Mouse (Mus musculus): Measurements from ENCODE around the gene Fuca1. TPM values are rescaled to one million over a fixed set of nuclear protein-coding genes. Genes with fewer than 3 reads are reported as not detected.
"Not testable (repeated sequence)": the region's sequence is repeated elsewhere in the genome, so short reads cannot be mapped to it uniquely, and the experiment has no call there.

The Fuca1 gene
- total and polyA plus RNA-seq, 3 experiments: 25.3 to 34.6 (median 30.4) TPM

DNA sequence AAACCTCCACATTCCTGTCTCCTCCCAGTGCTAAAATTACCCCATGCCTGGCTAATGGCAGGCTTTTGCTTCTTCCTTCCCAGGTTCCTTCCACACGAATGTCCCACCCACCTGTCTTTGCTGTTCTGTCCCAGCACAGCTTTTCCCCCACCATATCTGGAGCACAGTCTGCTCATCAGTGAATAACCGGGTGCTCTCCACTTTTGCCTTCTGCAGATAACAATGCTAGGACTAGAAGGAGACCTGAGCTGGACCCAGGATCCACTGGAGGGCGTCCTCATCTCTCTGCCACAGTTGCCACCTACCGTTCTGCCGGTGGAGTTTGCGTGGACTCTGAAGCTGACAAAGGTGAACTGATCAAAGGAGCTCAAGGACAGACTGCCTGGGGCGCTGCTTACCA lies 18.3 kb downstream of the Fuca1 start:
- no peaks in the 10 kb centered on the region for H3K36me3 ChIP-seq (ENCODE audit: control insufficient read depth, insufficient read depth, low read length)
- intact Hi-C loops (cut with DNase I): no loop called here
- WGBS: 85% methylated on average over 7 of the region's 7 CpGs
- TF ChIP-seq CTCF (IDR thresholded peaks at IDR 0.05): no peak
- TF ChIP-seq EP300 (IDR thresholded peaks at IDR 0.05; ENCODE audit: insufficient read depth, low read depth, low read length): no peak
- no peak for TF ChIP-seq POLR2A (IDR thresholded peaks at IDR 0.05; ENCODE audit: insufficient read depth, low read depth, low read length)
- no peaks in the 10 kb centered on the region for H3K27me3 ChIP-seq (ENCODE audit: control insufficient read depth, insufficient read depth, low read length)
- no peak overlapping the region for H3K4me3 ChIP-seq
- peaks cover 2% of the 10 kb centered on the region; the same call in 1 of the 2 replicates for H3K4me1 ChIP-seq (ENCODE audit: control insufficient read depth, insufficient read depth, low read length)
- no peak for DNase-seq
- no peaks in the 10 kb centered on the region for H3K79me2 ChIP-seq (replicated peaks; ENCODE audit: control insufficient read depth, insufficient read depth, low read length)
- H3K9ac ChIP-seq (ENCODE audit: low read depth, low read length): no peak overlapping the region
- no peak overlapping the region for H3K27ac ChIP-seq

DNA sequence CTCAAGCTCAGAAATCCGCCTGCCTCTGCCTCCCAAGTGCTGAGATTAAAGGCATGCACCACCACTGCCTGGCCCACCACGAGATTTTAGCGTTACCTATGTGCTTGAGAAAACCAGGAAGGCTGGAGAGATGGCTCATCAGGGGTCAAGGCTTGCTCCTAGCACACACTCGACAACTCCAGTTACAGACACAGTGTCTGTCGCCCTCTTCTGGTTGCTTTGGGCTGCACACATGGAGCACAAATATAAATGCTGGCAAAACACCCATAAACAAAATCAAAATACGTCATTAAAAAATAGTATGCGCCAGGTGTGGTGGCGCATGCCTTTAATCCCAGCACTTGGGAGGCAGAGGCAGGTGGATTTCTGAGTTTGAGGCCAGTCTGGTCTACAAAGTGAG lies 20.5 kb downstream of the Fuca1 start:
- not testable (repeated sequence) for DNase-seq; H3K4me3 ChIP-seq; H3K9ac ChIP-seq (ENCODE audit: low read depth, low read length); H3K79me2 ChIP-seq (replicated peaks; ENCODE audit: control insufficient read depth, insufficient read depth, low read length); H3K27ac ChIP-seq; H3K27me3 ChIP-seq (ENCODE audit: control insufficient read depth, insufficient read depth, low read length); H3K36me3 ChIP-seq (ENCODE audit: control insufficient read depth, insufficient read depth, low read length); H3K4me1 ChIP-seq (ENCODE audit: control insufficient read depth, insufficient read depth, low read length)
- 88% methylated on average over 8 of the region's 8 CpGs for WGBS
- intact Hi-C loops (cut with DNase I): loop anchor here (5.0 kb wide), 1 partner anchor 139 kb away; no protein-coding TSS in a partner anchor
- peak; percentile 61 for TF ChIP-seq CTCF (IDR thresholded peaks at IDR 0.05)

DNA sequence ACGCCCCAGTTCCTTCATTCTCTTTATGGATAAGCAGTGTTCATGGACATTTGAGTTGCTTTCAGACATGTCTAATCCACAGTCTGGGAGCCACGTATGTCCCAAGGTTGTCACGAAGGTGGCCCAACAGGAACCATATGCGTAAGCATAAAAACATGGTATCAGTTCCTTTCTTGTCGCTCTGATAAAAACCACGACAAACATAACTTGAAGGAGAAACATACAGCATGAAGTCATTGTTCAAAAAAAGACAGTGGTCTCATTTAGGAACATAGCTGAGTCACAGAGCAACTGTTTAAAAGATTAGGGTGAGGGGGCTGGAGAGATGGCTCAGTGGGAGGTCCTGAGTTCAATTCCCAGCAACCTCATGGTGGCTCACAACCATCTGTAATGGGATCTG lies 21.7 kb downstream of the Fuca1 start:
- Histone ChIP-seq H3K4me3 (no peak overlapping the region), H3K27ac (no peak overlapping the region), H3K27me3 (ENCODE audit: control insufficient read depth, insufficient read depth, low read length) (no peaks in the 10 kb centered on the region), H3K4me1 (ENCODE audit: control insufficient read depth, insufficient read depth, low read length) (peaks cover 7% of the 10 kb centered on the region; the same call in 1 of the 2 replicates), H3K36me3 (ENCODE audit: control insufficient read depth, insufficient read depth, low read length) (no peaks in the 10 kb centered on the region), H3K9ac (ENCODE audit: low read depth, low read length) (no peak overlapping the region), H3K79me2 (replicated peaks; ENCODE audit: control insufficient read depth, insufficient read depth, low read length) (no peaks in the 10 kb centered on the region)
- TF ChIP-seq CTCF (IDR thresholded peaks at IDR 0.05) (no peak), POLR2A (IDR thresholded peaks at IDR 0.05; ENCODE audit: insufficient read depth, low read depth, low read length) (no peak), EP300 (IDR thresholded peaks at IDR 0.05; ENCODE audit: insufficient read depth, low read depth, low read length) (no peak)
- intact Hi-C loops (cut with DNase I): loop anchor here (5.0 kb wide), 1 partner anchor 140 kb away; no protein-coding TSS in a partner anchor
- DNase-seq: no peak
- WGBS: 47% methylated on average over 6 of the region's 6 CpGs

DNA sequence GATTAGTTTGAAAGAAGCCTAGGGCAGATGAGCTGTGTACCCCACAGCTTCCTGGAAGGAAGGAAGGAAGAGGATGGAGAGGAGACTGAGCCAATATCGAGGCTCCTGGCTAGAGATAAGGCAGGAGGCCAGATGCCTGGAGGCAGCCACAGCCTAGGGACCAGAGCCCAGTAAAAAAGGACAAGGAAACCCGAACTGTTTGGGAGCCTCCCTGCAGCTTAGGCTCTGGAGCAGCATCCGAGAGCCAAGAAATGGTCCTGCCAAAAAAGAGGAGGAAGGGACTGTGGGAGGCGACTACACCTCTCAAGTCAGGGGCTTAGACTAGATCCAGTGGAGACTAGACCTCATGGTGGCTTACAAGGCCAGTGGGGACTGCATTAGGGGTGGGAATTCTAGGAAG lies 22.9 kb downstream of the Fuca1 start:
- no peaks in the 10 kb centered on the region for H3K36me3 ChIP-seq (ENCODE audit: control insufficient read depth, insufficient read depth, low read length)

DNA sequence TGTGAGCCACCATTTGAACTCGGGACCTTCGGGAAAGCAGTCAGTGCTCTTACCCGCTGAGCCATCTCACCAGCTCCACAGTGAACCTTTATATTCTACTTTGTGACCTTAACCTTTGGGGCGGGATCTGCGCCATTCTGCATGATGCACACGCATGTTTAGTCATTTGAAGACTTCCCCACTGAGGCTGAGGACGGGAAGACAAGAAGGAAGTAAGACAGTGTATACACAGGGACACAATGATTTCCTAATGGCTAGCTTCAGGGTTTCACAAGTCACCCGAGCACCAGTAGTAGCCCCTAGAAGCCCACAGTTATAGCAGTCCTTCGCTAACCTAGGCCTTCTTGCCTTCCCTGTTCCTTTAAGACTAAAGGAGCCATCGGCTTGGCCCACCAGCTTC lies 25.2 kb downstream of the Fuca1 start:
- DNase-seq: no peak
- H3K4me3 ChIP-seq: peak overlapping the region; percentile 97; the same call in 1 of the 2 replicates
- TF ChIP-seq POLR2A (IDR thresholded peaks at IDR 0.05; ENCODE audit: insufficient read depth, low read depth, low read length): no peak
- TF ChIP-seq EP300 (IDR thresholded peaks at IDR 0.05; ENCODE audit: insufficient read depth, low read depth, low read length): no peak
- TF ChIP-seq CTCF (IDR thresholded peaks at IDR 0.05): no peak
- H3K27me3 ChIP-seq (ENCODE audit: control insufficient read depth, insufficient read depth, low read length): no peaks in the 10 kb centered on the region
- WGBS: 72% methylated on average over 10 of the region's 10 CpGs
- intact Hi-C loops (cut with DNase I): loop anchor here (2.0 kb wide), 1 partner anchor 25 kb away; the partner anchor contains the start of gene Fuca1
- H3K36me3 ChIP-seq (ENCODE audit: control insufficient read depth, insufficient read depth, low read length): no peaks in the 10 kb centered on the region
- H3K79me2 ChIP-seq (replicated peaks; ENCODE audit: control insufficient read depth, insufficient read depth, low read length): peaks cover 3% of the 10 kb centered on the region; the same call in 1 of the 2 replicates
- peak overlapping the region; percentile 90 for H3K27ac ChIP-seq
- peaks cover 17% of the 10 kb centered on the region for H3K4me1 ChIP-seq (ENCODE audit: control insufficient read depth, insufficient read depth, low read length)
- H3K9ac ChIP-seq (ENCODE audit: low read depth, low read length): peak overlapping the region; percentile 41

More for the DNA sequence above, 22.9 kb downstream of the Fuca1 start:
- intact Hi-C loops (cut with DNase I): loop anchor here (5.0 kb wide), 1 partner anchor 141 kb away; no protein-coding TSS in a partner anchor
- Histone ChIP-seq H3K27me3 (ENCODE audit: control insufficient read depth, insufficient read depth, low read length) (no peaks in the 10 kb centered on the region), H3K4me3 (no peak overlapping the region), H3K27ac (peak overlapping the region; percentile 55), H3K4me1 (ENCODE audit: control insufficient read depth, insufficient read depth, low read length) (peaks cover 7% of the 10 kb centered on the region), H3K79me2 (replicated peaks; ENCODE audit: control insufficient read depth, insufficient read depth, low read length) (no peaks in the 10 kb centered on the region), H3K9ac (ENCODE audit: low read depth, low read length) (no peak overlapping the region)
- DNase-seq: peak; percentile 47
- TF ChIP-seq CTCF (IDR thresholded peaks at IDR 0.05): no peak
- no peak for TF ChIP-seq EP300 (IDR thresholded peaks at IDR 0.05; ENCODE audit: insufficient read depth, low read depth, low read length)
- no peak for TF ChIP-seq POLR2A (IDR thresholded peaks at IDR 0.05; ENCODE audit: insufficient read depth, low read depth, low read length)
- 27% methylated on average over 4 of the region's 4 CpGs for WGBS

DNA sequence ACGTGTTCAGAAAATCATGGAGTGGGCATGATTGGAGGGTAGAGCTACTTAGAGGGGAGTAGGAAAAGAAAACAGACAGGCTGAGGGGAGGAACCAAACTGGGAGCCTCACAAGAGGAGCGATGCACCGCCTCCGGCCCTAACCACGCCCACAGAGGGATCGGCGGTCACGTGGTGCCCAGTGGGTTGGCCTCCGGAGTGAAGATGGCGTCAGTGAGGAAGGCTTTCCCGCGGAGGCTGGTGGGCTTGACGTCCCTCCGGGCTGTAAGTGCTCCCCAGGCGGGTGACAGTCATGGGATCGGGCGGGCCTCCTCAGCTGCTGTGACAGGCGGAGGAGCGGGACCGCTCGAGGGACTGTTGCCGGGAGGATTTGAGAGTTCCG lies 25.7 kb downstream of the Fuca1 start, which contains the start of gene Hmgcl:
Hmgcl (plus strand) TSS at position 171 of the 381 bp plus-strand sequence.
- H3K9ac ChIP-seq (ENCODE audit: low read depth, low read length): peak within 1 kb of the TSS; percentile 77
- under 1% methylated on average over 23 of the region's 23 CpGs for WGBS
- intact Hi-C loops (cut with DNase I): loop anchor here (2.0 kb wide), 1 partner anchor 25 kb away; the partner anchor contains the start of gene Fuca1

More for the DNA sequence above, 25.7 kb downstream of the Fuca1 start, which contains the start of gene Hmgcl:
- Histone ChIP-seq H3K4me3 (peak within 1 kb of the TSS; percentile 97), H3K27me3 (ENCODE audit: control insufficient read depth, insufficient read depth, low read length) (no peaks in the 10 kb centered on the region), H3K36me3 (ENCODE audit: control insufficient read depth, insufficient read depth, low read length) (no peaks in the 10 kb centered on the region), H3K27ac (peak within 1 kb of the TSS; percentile 90), H3K4me1 (ENCODE audit: control insufficient read depth, insufficient read depth, low read length) (peaks cover 17% of the 10 kb centered on the region), H3K79me2 (replicated peaks; ENCODE audit: control insufficient read depth, insufficient read depth, low read length) (peaks cover 3% of the 10 kb centered on the region; the same call in 1 of the 2 replicates)
- DNase-seq: peak; percentile 96
- TF ChIP-seq CTCF (IDR thresholded peaks at IDR 0.05): no peak
- peak; percentile 97 for TF ChIP-seq POLR2A (IDR thresholded peaks at IDR 0.05; ENCODE audit: insufficient read depth, low read depth, low read length)
- TF ChIP-seq EP300 (IDR thresholded peaks at IDR 0.05; ENCODE audit: insufficient read depth, low read depth, low read length): 0 out of 2 replicates have a peak, but pooled peaks have one; percentile 49
